Mouse (Mus musculus) hematopoietic stem cell, adult 5-6 weeks (primary cell): ENCODE data around the gene Nxn. TPM values are rescaled to one million over a fixed set of nuclear protein-coding genes. Genes with fewer than 3 reads are reported as not detected.
"Not testable (repeated sequence)": the region's sequence is repeated elsewhere in the genome, so short reads cannot be mapped to it uniquely, and the experiment has no call there.

Source experiments
- ATAC-seq, 2 experiments: fragments of 125-278 bp in 1 of 2; replicated peaks in 1 of 2; 2 replicates each; pipeline ENCODE4 v1.8.0; 2016 to 2017; ENCODE audit warnings: inconsistent platforms in 2 of 2, mild to moderate bottlenecking in 2 of 2, moderate number of reproducible peaks in 2 of 2, low read depth in 1 of 2, moderate TSS enrichment in 1 of 2; ENCODE audit not compliant: low FRiP score in 2 of 2, poor library complexity in 2 of 2, severe bottlenecking in 2 of 2, insufficient read depth in 1 of 2, low TSS enrichment in 1 of 2
- total RNA-seq: library from RNA; stranded (forward); fragments of 172-1452, 232-1000 nt; gene quantifications from 2 replicates; pipeline ENCODE4 v1.2.3, GENCODE M21; 2017

Nxn gene
- total RNA-seq, 1 experiment from 2014 or later: 7.9 TPM

DNA sequence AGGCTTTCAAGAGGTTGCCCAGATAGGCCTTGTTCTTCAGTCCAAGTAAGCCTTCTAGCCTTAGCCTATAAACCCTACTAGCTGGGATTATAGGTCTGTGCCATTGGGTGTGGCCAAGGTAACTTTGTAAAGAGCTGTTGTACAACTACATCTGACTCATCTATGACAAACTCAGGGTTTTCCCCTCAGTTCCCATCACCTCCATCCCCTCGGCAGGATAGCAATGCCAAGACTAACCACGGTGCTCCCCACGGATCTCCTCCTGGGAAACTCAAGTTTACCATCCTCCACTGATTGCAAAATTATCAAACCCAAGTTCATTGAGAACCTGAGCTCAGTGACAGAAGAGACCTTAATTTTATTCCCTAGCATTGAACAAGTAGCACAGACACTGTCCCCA lies 162.8 kb downstream of the Nxn start:
- no peak for ATAC-seq

DNA sequence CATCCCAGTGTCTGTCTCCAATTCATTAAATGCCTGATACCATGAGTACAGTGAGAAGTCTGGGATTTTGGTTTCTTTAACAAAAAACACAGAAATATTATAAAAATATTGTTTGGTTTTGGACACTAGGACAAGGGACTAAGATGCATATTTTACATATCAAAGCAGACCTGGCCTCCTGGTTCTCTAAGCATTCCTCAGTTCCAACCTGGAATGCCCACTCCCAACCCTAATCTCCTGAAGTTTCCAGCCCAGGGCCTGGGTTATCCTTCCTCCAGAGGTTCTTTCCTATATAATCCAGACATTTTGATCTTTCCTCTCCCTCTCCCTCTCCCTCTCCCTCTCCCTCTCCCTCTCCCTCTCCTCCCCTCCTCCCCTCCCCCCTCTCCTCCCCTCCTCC lies 173.9 kb downstream of the Nxn start:
- no peak for ATAC-seq

DNA sequence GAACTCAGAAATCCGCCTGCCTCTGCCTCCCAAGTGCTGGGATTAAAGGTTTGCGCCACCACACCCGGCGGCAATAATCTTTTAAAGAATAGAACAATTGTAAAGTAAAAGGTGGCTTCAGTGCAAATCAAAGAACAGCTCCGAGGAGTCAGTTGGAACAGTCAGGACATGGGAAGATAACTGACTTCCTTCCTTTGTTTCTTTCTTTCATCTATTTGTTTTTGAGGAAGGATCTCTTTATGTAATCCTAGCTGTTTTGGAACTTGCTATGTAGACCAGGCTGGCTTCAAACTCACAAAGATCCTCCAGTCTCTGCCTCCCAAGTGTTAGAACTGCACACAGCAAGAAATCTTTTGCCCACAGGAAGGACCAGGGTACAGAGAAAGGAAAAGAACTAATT lies 174.3 kb downstream of the Nxn start:
- no peak for ATAC-seq

DNA sequence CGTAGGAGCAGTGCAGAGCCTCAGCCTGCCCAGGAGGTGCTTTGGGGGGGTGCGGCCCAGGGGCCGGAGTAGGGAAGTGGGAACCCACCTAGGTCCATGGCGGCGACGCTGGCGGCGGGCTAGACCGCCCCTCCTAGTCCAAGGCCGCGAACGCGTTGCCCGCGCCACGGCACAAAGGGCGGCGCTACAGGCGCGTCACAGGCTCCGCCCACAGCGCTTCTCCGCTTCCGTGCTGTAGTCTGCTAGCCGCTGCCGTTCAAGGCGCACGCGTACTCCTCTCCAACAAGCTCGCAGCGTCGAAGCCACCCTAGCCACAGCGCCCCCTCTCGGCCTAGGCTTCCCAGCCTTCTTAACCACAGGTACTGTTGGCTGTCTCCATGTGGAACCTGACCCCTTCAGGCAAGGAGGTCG lies 181.5 kb downstream of the Nxn start, which contains the start of the genes Dbil5 and Gemin4:
TSS of gene Dbil5 (plus strand) at position 219 of the 411 bp plus-strand sequence.
TSS of gene Gemin4 (minus strand) at position 275 of the 411 bp plus-strand sequence.
- ATAC-seq: peak; percentile 96 to 99

DNA sequence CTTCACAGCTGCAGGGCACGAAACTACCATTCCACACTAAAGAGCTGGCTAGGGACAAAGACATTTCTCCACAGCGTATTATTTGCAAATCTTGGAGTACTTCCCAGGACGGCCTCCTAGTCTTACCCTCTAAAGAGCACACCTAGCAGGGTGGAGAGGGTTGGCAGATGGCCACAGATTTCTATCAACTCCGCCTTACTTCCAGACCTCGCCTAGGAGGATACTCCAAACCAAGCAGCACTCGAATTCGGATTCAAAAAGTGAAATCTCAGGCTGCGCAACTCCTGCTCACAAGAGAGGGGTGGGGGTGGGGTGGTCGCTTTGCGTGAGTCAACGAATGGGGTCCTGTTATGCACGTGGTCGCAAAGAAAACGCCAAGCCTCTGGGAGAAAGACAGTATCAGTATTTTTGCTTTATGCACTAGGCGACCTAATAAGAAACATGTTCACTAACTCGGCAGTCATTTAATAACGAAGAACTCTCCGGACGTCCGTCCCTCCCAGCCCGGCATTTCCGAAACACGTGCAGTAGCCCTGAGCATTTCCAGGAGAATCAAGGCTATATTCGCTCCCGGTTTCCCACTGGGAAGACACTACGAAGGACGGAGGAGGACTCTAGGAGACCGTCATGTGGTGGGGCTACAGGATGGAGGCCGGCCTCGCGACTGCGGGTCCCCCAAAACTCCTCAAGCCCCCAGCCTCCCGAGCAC lies 182.1 kb downstream of the Nxn start:
- ATAC-seq: no peak

DNA sequence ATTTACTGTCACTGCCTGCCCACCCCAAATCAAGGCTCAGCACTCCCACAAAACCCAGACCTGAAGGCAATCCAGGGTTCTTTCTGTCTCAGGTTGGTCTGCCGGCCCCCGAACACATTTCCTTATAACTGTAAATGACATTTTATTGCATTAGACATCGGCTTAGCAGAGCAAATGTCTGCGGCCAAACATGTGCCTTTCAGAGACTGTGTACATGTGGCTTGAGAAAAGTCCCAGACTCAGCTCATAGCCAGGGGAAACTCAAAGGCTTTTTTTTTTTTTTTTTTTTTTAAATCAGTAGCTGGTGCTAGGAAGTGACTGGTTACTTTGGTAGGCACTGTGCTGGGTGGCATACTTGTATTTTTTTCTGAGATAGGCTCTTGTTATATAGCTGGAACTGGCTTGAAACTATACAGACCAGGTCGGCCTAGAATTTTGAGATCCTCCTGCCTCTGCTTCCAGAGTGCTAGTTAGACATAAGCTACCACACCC lies 182.8 kb downstream of the Nxn start:
- ATAC-seq: no peak

DNA sequence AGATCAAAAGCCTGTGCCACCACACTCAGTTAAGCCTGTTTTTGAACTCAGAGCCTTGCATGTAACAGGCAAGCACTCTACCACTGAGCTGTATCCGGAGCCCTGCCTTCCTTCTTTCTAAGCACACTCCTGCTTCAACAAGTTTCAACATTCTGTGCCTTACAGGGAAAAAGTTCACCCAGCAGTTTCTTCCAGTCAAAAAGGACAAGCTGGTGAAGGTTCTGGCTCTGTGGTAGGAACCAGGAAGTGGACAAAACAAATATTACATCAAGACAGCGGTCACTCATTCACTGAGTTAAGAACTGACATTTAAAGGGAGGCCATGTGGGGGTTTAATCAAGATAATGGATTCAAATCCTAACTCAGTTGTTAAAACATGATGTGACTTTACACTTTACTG lies 183.9 kb downstream of the Nxn start:
- no peak for ATAC-seq

DNA sequence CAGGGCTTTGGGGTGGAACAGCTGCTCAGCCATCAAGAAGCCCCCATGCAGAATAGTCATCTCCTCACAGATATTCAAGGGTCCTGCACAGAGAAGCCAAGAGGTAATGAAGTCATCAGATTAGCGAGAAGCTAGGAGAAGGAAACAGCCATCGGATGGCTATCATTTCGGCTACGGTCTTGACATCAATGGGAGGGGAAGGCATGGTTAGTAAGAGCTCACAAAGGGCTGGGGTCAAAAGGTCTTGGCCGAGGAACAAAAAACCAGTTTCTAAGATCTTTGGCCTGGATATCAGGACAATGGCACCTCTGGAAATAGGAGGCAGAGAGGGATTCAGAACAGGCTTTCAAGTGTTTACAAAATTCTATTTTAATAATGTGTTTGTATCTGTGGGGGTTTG lies 185.1 kb downstream of the Nxn start:
- no peak for ATAC-seq

DNA sequence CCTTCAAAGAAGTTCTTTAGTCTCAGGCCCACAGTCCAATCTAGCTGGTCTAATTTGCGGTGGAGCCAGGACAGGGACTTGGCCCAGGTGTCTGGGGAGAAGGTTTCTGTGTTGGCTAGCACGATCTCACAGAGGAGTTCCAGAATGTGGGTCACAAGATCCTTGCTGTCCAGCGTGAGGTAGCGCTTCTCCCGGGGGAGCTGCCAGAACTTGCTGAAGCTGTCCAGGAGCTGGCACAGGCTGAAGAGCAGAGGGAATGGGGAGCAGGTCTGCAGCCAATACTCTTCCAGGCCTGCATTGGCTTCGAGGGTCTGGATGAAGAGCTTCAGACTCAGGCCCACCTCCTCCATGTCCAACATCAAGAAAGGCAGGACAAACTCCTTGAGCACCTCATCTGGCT lies 187.3 kb downstream of the Nxn start:
- not testable (repeated sequence) for ATAC-seq

DNA sequence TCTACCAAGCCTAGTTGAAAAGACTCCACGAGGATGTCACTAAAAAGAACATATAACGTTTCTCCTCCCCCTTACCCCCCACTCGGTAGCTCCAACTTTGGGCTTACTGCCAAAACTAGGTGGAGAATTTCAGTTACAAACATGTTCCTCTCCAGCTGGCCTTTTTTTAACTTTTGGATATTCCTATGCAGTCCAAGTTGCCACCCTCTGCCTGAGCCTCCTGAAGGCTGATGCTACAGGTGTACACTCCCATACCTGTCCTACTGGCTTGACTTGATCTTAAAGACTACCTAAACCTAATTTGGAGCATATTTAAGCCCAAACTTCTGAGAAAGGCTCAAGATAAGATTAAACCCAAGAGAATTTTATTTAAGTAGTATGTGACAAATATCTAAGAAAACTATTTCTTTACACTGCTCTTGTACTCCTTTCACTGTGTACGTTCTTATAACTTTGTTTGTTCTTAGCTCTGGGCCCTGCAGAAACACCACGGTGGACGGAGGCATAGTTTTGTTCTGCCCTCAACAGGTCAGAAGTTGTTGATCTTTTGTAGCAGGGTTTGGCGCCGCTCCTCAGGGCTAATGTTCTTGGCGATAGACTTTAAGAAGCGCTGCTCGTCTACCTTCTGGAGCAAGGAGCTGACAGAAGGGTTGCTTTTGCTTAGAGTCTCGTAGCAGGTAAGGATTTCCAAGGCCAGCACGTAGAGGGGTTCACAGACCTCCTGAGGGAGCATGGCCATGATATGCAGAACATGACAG lies 188.5 kb downstream of the Nxn start:
- ATAC-seq: no peak

Other genes starting within 250 kb of the Nxn start
- gene Vps53, start 219.5 kb downstream of the Nxn start, total RNA-seq: 38.3 and 47.8 TPM in 2 replicates
- 3.4 and 5.3 TPM in 2 replicates for gene Fam57a, start 219.5 kb downstream of the Nxn start, total RNA-seq
- 0.65 and 1.1 TPM in 2 replicates for gene Dbil5, start 181.5 kb downstream of the Nxn start, total RNA-seq
- gene Gemin4, start 181.5 kb downstream of the Nxn start, total RNA-seq: 20.7 and 37.8 TPM in 2 replicates
- gene Mrm3, start 155.4 kb downstream of the Nxn start, total RNA-seq: 16.1 and 33.6 TPM in 2 replicates
- gene Glod4, start 155.4 kb downstream of the Nxn start, total RNA-seq: 295 and 311 TPM in 2 replicates
- 6.7 and 10.2 TPM in 2 replicates for gene Timm22, start 7.8 kb upstream of the Nxn start, total RNA-seq
- 52.9 and 68.3 TPM in 2 replicates for gene Abr, start 223.2 kb upstream of the Nxn start, total RNA-seq